Comparison of ENCODE assay signal across 8 mouse cellular contexts in genomic region chr2:85047081-85047480, GRCm38 (mm10). TPM values are rescaled to one million over a fixed set of nuclear protein-coding genes. Genes with fewer than 3 reads are reported as not detected.
DNase-seq lines count a peak whose midpoint lies in the region; ATAC-seq and TF ChIP-seq lines count a peak whose summit lies in the region.

No protein-coding gene starts in this region.

- dilution Hi-C loops in CH12.LX (cut with MboI; ENCODE audit: extremely low pct_ligation_motif_present, extremely low pct_unique_long_range_greater_than_20kb, low sequenced_read_pairs), result no loop called here

- peak overlapping the region; percentile 89 for H3K4me2 ChIP-seq in CH12.LX (ENCODE audit: insufficient read depth, low read depth, poor library complexity, severe bottlenecking)
- H3K4me2 ChIP-seq in hindbrain, embryonic 11.5 days (replicated peaks; ENCODE audit: low read depth, low read length), result peak overlapping the region; percentile 69
- peak overlapping the region; percentile 61 for H3K4me2 ChIP-seq in lung, embryonic 14.5 days

- no peaks in the 10 kb centered on the region for H3K79me2 ChIP-seq in CH12.LX (replicated peaks; ENCODE audit: control insufficient read depth, extremely low read depth, insufficient read depth, poor library complexity, severe bottlenecking)

- no peaks in the 10 kb centered on the region for H3K27me3 ChIP-seq in CH12.LX (replicated peaks)
- H3K27me3 ChIP-seq in hindbrain, embryonic 11.5 days (ENCODE audit: control insufficient read depth, insufficient read depth, low read length), result no peaks in the 10 kb centered on the region
- no peaks in the 10 kb centered on the region for H3K27me3 ChIP-seq in lung, embryonic 14.5 days (ENCODE audit: insufficient read depth, low read length)

- peak overlapping the region; percentile 65 for H3K27ac ChIP-seq in CH12.LX (ENCODE audit: insufficient read depth, low read depth)
- peak overlapping the region; percentile 90; the same call in 1 of the 2 replicates for H3K27ac ChIP-seq in hindbrain, embryonic 11.5 days (ENCODE audit: low read depth, low read length)
- H3K27ac ChIP-seq in lung, embryonic 14.5 days (ENCODE audit: low read depth), result peak overlapping the region; percentile 91

- DNase-seq in cerebellum, adult 11-12 months, result peak; percentile 57
- no peak for DNase-seq in CH12.LX (ENCODE audit: extremely low read depth)
- DNase-seq in hindbrain, embryonic 11.5 days (ENCODE audit: low spot score), result peak; percentile 10
- DNase-seq in lung, embryonic 14.5 days, result peak; percentile 7
- no peak for DNase-seq in retina, postnatal 1 day
- DNase-seq in spleen, adult 18-20 months, result no peak
- no peak for DNase-seq in cerebellum, postnatal 36 days

- no peak for ATAC-seq in cerebellum, adult (ENCODE audit: insufficient number of reproducible peaks, low FRiP score, low TSS enrichment)
- ATAC-seq in hindbrain, embryonic 11.5 days (ENCODE audit: low FRiP score), result no peak
- no peak for ATAC-seq in lung, embryonic 14.5 days (ENCODE audit: insufficient read depth)

- no peaks in the 10 kb centered on the region for H3K9me3 ChIP-seq in CH12.LX (replicated peaks; ENCODE audit: low read length)
- H3K9me3 ChIP-seq in hindbrain, embryonic 11.5 days (ENCODE audit: control insufficient read depth, low read length), result no peaks in the 10 kb centered on the region
- H3K9me3 ChIP-seq in lung, embryonic 14.5 days (ENCODE audit: low read depth, low read length), result no peaks in the 10 kb centered on the region

- H3K4me1 ChIP-seq in CH12.LX (ENCODE audit: control insufficient read depth in 1 of 2, insufficient read depth in 2 of 2), result peaks cover 7 to 65% of the 10 kb centered on the region in 2 experiments
- H3K4me1 ChIP-seq in hindbrain, embryonic 11.5 days (replicated peaks; ENCODE audit: control insufficient read depth, insufficient read depth, low read length), result peaks cover 6% of the 10 kb centered on the region; the same call in 1 of the 2 replicates
- H3K4me1 ChIP-seq in lung, embryonic 14.5 days (ENCODE audit: insufficient read depth), result peaks cover 9% of the 10 kb centered on the region

- 58% methylated on average over 10 of the region's 10 CpGs for WGBS in hindbrain, embryonic 11.5 days
- 34% methylated on average over 10 of the region's 10 CpGs for WGBS in lung, embryonic 14.5 days

- H3K36me3 ChIP-seq in CH12.LX (replicated peaks in 1 of 2; ENCODE audit: control insufficient read depth in 1 of 2, insufficient read depth in 1 of 2, low read length in 1 of 2), result peaks cover 42 to 59% of the 10 kb centered on the region in 2 experiments
- peaks cover 21% of the 10 kb centered on the region for H3K36me3 ChIP-seq in hindbrain, embryonic 11.5 days (ENCODE audit: control insufficient read depth, insufficient read depth, low read length)
- peaks cover 57% of the 10 kb centered on the region for H3K36me3 ChIP-seq in lung, embryonic 14.5 days (ENCODE audit: insufficient read depth)

- no peak for TF ChIP-seq POLR2A in CH12.LX (IDR thresholded peaks at IDR 0.05; ENCODE audit: low read depth, low read length)

- no peak for TF ChIP-seq EP300 in CH12.LX (IDR thresholded peaks at IDR 0.05; ENCODE audit: low read length)

- H3K9ac ChIP-seq in CH12.LX (ENCODE audit: insufficient read depth, low read depth), result peak overlapping the region; percentile 72
- no peak overlapping the region; the same call in 1 of the 2 replicates for H3K9ac ChIP-seq in hindbrain, embryonic 11.5 days (ENCODE audit: low read depth, low read length)
- peak overlapping the region; percentile 45 for H3K9ac ChIP-seq in lung, embryonic 14.5 days

- TF ChIP-seq RAD21 in CH12.LX (IDR thresholded peaks at IDR 0.05; ENCODE audit: low read depth, low read length), result no peak

- in situ Hi-C loops in CH12.LX (cut with MboI; ENCODE audit: low pct_ligation_motif_present, low pct_unique_long_range_greater_than_20kb, low sequenced_read_pairs), result no loop called here

- TF ChIP-seq CTCF in CH12.LX (conservative IDR thresholded peaks at IDR 0.05 in 1 of 2, IDR thresholded peaks at IDR 0.05 in 1 of 2; ENCODE audit: low read depth in 2 of 2, low read length in 2 of 2), result no peak
- peak; percentile 24; the same call in 1 of the 2 replicates for TF ChIP-seq CTCF in lung, embryonic 14.5 days (IDR thresholded peaks at IDR 0.05; ENCODE audit: low read depth)

- peak overlapping the region; percentile 14 to 41 (median 16) for H3K4me3 ChIP-seq in CH12.LX (replicated peaks in 1 of 3; ENCODE audit: low read depth in 2 of 3, low read length in 2 of 3, poor library complexity in 1 of 3)
- peak overlapping the region; percentile 70 for H3K4me3 ChIP-seq in hindbrain, embryonic 11.5 days (ENCODE audit: low read depth, low read length)
- peak overlapping the region; percentile 67 for H3K4me3 ChIP-seq in lung, embryonic 14.5 days (ENCODE audit: low read depth, low read length)

TF ChIP-seq in CH12.LX, 34 proteins besides CTCF, POLR2A, EP300 and RAD21:
- TF ChIP-seq CHD1 (IDR thresholded peaks at IDR 0.05; ENCODE audit: low read depth, low read length) (no peak), USF1 (IDR thresholded peaks at IDR 0.05; ENCODE audit: low read depth, low read length) (no peak), PAX5 (IDR thresholded peaks at IDR 0.05; ENCODE audit: low read length) (no peak), ELF1 (IDR thresholded peaks at IDR 0.05; ENCODE audit: low read depth, low read length) (no peak), SIN3A (IDR thresholded peaks at IDR 0.05; ENCODE audit: low read length) (no peak), ZNF384 (IDR thresholded peaks at IDR 0.05; ENCODE audit: low read depth, low read length) (no peak), ZKSCAN1 (IDR thresholded peaks at IDR 0.05; ENCODE audit: borderline replicate concordance, low read depth, low read length) (no peak)

RNA-seq across cellular contexts. Expression of gene Tnks1bp1, which starts 0.7 kb away (rescaled TPM):
- 3.8 and 7.5 TPM in 2 replicates for total RNA-seq in CH12.LX (2012; rRNA removed)
- 1.5 TPM in 2 replicates for total RNA-seq in CH12.LX (2014; rRNA removed)
- polyA plus RNA-seq in CH12.LX (2012; ENCODE audit: insufficient read length, low read depth), result 3.9 and 4.0 TPM in 2 replicates
- 10.4 and 11.8 TPM in 2 replicates for polyA plus RNA-seq in hindbrain, embryonic 11.5 days (2014; fragmentation: Nextera tagmentation; extraction: Ambion mirVana)
- polyA plus RNA-seq in lung, embryonic 14.5 days (2014; fragmentation: Nextera tagmentation; extraction: Ambion mirVana), result 10.6 and 13.7 TPM in 2 replicates

RNA-seq across cellular contexts. Expression of gene P2rx3, which starts 9.8 kb away (rescaled TPM):
- total RNA-seq in CH12.LX (2012; rRNA removed) (2.4 and 7.1 TPM in 2 replicates), CH12.LX (2014; rRNA removed) (1.7 and 2.2 TPM in 2 replicates)
- 3.7 and 4.7 TPM in 2 replicates for polyA plus RNA-seq in CH12.LX (2012; ENCODE audit: insufficient read length, low read depth)
- 7.1 and 11.0 TPM in 2 replicates for polyA plus RNA-seq in hindbrain, embryonic 11.5 days (2014; fragmentation: Nextera tagmentation; extraction: Ambion mirVana)
- 0.43 and 0.77 TPM in 2 replicates for polyA plus RNA-seq in lung, embryonic 14.5 days (2014; fragmentation: Nextera tagmentation; extraction: Ambion mirVana)

RNA-seq across cellular contexts. Expression of gene Ssrp1, which starts 10.0 kb away (rescaled TPM):
- total RNA-seq in CH12.LX (2012; rRNA removed) (241 and 287 TPM in 2 replicates), CH12.LX (2014; rRNA removed) (287 and 297 TPM in 2 replicates)
- 437 and 585 TPM in 2 replicates for polyA plus RNA-seq in CH12.LX (2012; ENCODE audit: insufficient read length, low read depth)
- 306 and 340 TPM in 2 replicates for polyA plus RNA-seq in hindbrain, embryonic 11.5 days (2014; fragmentation: Nextera tagmentation; extraction: Ambion mirVana)
- 346 and 352 TPM in 2 replicates for polyA plus RNA-seq in lung, embryonic 14.5 days (2014; fragmentation: Nextera tagmentation; extraction: Ambion mirVana)

RNA-seq across cellular contexts. Expression of gene Prg3, which starts 59.1 kb away (rescaled TPM):
- not detected in 2 replicates for total RNA-seq in CH12.LX (2012; rRNA removed)
- total RNA-seq in CH12.LX (2014; rRNA removed), result not detected in 2 replicates
- not detected in 2 replicates for polyA plus RNA-seq in CH12.LX (2012; ENCODE audit: insufficient read length, low read depth)
- not detected in 2 replicates for polyA plus RNA-seq in hindbrain, embryonic 11.5 days (2014; fragmentation: Nextera tagmentation; extraction: Ambion mirVana)
- polyA plus RNA-seq in lung, embryonic 14.5 days (2014; fragmentation: Nextera tagmentation; extraction: Ambion mirVana), result not detected in 2 replicates

Comparison
In these comparisons a context has a peak if more than half of its experiments do, and no peak if none do; other contexts are left out.
1. DNase-seq: peak in cerebellum, adult 11-12 months (single experiment), hindbrain, embryonic 11.5 days (single experiment) and lung, embryonic 14.5 days (single experiment); none in CH12.LX (single experiment), retina, postnatal 1 day (single experiment), spleen, adult 18-20 months (0 of 2) and cerebellum, postnatal 36 days (0 of 2).
2. H3K4me3 ChIP-seq: peak in every context shown above with its lines; median percentile 70 in hindbrain, embryonic 11.5 days; 67 in lung, embryonic 14.5 days; 16 in CH12.LX.
3. Peak in every context shown above with its lines, with median percentiles within 50 percentile points of each other: H3K27ac ChIP-seq and H3K4me2 ChIP-seq.